Mouse (Mus musculus) c-Kit-negative CD71-positive TER-119-positive erythroid progenitor cells, embryonic 14.5 days (primary cell): ENCODE results near the gene Gm10318.
A peak's percentile ranks its signal among the peaks of the same experiment; 100 is the strongest.

Experiments
- DNase-seq: peaks from one replicate; pipeline ENCODE4 v3.0.0-alpha.2; 2013; ENCODE audit warnings: low read depth, low spot score

Gm10318 gene

GRCm38 (mm10) chr10:77852559-77852958 is at the start of gene Gm10318:
Gene Gm10318, plus strand, starts transcription at chr10:77852859.
- DNase-seq = no peak

GRCm38 (mm10) chr10:77804095-77804494 is 48.6 kb upstream of the Gm10318 start:
- DNase-seq = no peak

DNA sequence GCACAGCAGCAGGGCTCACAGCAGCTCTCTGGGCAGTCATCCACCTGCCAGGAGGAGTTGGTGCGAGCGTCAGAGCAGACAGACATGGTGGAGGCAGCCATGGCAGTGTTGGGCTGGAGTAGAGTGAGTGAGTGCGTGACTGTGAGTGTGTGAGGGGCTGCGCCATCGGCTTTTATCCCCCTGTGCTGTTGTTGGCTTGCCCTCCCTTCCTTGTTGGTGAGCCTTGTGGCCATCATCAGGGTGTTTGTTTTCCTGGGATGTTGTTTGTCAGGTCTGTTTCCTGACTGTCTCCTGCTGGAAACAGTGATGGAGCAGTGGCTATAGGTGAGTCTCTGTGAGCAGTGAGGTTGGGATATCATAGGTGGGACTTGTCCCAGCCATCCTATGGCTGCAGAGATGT is 40.9 kb upstream of the Gm10318 start, which contains the start of gene Gm9507:
TSS of gene Gm9507 (minus strand) at position 101 of the 400 bp plus-strand sequence.
- DNase-seq = no peak

DNA sequence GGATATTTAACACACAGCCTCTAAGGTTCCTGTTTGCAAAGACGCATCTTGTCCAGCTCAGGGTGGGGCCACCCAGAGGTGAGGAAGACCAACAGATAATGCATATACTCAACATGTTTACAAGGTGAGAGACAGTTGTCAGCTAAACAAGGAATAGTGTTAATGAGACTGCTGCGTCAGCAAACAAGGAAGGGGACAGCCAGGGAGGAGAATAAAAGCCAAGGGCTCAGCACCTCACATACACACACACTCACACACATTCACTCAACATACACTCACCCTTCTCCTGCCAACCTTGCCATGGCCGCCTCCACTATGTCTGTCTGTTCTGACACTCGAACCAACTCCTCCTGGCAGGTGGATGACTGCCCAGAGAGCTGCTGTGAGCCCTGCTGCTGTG is 38.3 kb upstream of the Gm10318 start, which contains the start of gene Gm2696:
TSS of gene Gm2696 (plus strand) at position 301 of the 400 bp plus-strand sequence.
- no peak for DNase-seq

DNA sequence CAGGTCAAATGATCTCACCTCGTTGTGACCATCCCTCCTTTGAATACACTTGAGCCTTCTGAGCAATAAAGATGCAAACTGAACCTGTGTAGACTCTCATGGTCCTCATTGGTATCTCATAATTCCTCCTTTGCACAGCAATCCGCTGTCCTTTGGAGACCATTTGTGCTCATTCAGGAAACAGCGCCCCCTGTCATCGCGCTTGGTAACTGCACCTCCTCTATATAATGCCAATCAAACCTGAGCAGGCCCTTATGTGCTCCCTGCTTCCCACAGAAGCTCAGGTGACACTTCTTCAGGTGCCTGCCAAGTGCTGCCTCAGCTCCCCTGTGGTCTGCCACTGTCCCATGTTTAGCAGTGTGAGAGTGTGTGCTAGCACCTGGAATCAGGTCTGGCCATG is 37.1 kb upstream of the Gm10318 start:
- peak; percentile 2 for DNase-seq

- no peak for DNase-seq
Measured at GRCm38 (mm10) chr10:77818523-77818922, 34.1 kb upstream of the Gm10318 start.

DNA sequence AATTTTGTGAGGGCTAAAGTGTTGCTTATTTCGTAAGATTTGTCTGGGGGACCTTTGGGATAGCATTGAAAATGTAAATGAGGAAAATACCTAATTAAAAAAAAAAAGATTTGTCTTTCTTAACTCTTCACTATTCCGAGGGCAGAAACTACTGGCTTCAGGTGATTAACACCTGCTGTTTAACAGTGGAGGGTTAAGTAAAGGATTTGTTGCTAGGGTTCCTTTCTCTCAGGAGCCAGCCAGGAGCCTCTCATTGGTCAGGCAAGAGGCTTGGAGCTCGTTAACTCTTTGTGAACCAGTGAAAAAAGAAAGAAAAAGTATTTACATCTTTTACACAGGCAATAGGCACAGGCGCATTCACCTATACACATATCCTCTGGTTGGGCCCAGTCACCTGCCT is 33.5 kb upstream of the Gm10318 start:
- DNase-seq = no peak

DNA sequence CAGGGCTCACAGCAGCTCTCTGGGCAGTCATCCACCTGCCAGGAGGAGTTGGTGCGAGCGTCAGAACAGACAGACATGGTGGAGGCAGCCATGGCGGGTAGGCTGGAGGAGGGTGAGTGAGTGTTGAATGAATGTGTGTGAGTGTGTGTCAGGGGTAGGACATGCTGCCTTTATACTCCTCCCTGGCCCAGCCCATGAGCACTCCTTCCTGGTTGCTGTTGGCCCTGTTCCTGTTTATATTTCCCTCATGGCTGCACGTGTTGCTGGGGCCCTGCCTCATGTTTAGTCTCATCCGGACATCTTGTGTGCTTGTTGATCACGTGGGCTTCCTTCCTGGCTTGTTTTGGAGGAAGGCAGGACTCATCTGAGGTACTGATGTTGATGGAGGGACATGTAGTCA is 25.7 kb upstream of the Gm10318 start, which contains the start of gene Krtap10-4:
TSS of gene Krtap10-4 (minus strand) at position 145 of the 400 bp plus-strand sequence.
- no peak for DNase-seq

DNA sequence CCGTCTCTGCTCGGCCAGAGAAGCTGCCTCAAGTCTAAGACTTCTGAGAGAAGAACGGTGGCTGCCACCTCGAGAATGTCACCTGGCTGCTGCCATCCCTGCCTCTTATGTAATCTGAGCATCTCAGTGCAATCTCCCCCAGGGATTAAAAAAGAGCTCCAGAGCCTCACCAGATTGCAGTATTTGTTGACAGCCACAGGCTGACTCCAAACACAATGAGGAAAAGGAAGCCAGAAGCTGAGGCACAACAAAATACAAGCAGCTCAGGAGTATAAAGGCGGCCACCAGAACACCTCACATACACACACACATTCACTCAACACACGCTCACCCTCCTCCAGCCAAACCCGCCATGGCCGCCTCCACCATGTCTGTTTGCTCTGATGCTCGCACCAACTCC is 17.0 kb upstream of the Gm10318 start, which contains the start of gene Krtap10-10:
TSS of gene Krtap10-10 (plus strand) at position 301 of the 400 bp plus-strand sequence.
- no peak for DNase-seq

DNA sequence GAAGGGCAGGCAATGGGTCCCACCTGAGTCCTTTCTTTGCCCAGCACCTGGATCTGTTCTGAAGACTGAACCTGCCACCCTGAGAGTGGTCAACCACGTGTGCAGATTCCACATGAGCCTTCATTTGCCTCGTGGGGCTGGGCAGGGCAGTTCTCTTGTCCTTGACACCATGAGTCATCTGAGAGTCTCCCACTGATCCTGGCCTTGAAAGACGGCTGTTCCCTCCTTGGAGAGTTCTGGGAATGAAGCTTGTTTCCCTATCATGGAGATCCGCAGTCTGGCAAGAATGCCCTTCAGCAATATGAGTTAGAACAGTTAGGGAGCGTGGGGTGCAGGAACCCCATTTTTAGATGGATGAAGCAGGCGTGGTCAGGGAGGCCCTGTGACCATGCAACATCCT is 13.7 kb upstream of the Gm10318 start:
- DNase-seq = no peak

GRCm38 (mm10) chr10:77846503-77846902 is 6.2 kb upstream of the Gm10318 start, which contains the start of gene Gm36176:
Gene Gm36176, plus strand, starts transcription at chr10:77846803.
- DNase-seq = no peak

DNA sequence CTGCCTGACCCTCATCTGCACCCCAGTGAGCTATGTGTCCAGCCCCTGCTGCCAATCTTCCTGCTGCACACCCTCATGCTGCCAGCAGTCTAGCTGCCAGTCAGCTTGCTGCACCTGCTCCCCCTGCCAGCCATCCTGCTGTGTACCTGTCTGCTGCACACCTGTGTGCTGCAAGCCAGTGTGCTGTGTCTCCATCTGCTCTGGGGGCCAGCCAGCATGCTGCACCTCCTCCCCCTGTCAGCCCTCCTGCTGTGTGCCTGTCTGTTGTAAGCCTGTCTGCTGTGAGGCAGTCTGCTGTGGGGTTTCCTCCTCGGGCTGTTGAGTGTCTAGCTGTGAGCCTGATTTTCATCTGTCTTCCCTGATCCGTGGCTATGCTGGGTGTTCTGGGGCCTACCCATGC is 5.7 kb upstream of the Gm10318 start:
- no peak for DNase-seq

DNA sequence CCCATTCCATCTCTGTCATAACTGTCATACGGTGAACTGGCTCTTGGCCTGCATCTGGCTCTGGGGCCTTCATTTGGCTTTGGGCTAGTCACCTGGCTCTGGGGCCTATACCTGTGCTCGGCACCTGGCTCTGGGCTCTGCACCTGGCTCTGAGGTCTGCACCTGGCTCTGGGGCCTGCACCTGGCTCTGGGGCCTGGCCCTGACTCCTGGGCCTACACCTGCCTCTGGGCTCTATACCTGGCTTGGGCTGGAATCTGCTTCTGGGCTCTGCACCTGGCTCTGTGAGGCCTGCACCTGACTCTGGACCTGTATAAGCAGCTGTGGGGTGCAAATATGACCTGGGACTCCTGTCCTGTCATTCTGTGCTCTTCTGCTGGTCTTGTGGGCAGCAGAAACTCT is 5.1 kb upstream of the Gm10318 start:
- no peak for DNase-seq

- no peak for DNase-seq
Measured at GRCm38 (mm10) chr10:77861675-77862074, 9.0 kb downstream of the Gm10318 start, which contains the start of gene Gm3285. Gene Gm3285, plus strand, starts transcription at chr10:77861975.

DNA sequence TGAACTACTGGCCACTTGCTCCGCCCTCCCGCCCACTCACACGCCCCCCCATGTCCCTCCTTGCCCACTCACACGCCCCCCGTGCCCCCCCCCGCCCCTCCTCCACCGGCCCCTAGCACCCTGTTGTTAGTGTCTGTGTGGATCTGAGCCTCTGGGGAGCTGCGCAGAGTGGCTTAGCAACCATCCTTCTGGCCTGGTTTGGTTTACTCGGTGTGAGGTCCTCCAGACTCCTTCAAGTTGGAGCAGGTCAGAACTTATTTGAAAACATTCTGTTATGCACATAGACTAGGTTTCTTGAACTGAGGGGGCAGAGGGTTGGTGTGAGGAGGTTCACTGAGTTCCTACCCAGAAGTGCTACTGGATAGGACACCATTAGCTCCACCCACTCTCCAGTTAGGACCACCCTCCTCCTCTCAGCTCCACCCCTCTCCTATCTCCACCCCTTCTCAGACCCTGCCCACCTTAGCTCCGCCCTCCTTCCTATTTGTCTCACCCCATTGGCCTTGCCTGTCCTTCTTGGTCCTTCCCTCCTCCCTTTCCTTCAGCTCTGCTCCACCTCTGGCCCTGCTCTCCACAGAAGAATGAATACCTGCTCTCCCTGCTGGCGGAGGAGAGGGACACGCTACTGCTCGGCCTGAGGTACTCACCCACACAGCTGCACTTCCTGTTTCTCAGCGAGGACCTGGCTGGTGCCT is 11.6 kb downstream of the Gm10318 start:
- DNase-seq = no peak

DNA sequence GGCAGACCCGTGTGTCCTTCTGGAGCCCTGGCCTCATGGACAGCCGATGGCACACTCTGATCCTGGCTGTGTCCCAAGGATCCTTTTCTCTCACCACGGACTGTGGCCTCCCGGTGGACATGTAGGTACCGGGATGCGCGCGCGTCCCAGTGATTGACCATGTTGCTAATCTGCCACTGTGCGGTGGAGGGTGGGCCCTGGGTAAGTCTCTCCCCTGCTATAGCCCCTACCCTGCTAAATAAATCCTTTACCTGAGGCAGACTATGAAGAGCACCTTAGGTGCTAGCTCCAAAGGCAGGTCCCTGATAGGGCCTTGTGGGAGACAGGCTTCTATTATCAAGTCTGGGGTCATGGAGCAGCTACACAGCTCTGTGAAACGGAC is 12.1 kb downstream of the Gm10318 start:
- no peak for DNase-seq

- no peak for DNase-seq
Measured at GRCm38 (mm10) chr10:77867546-77867945, 14.9 kb downstream of the Gm10318 start.

DNA sequence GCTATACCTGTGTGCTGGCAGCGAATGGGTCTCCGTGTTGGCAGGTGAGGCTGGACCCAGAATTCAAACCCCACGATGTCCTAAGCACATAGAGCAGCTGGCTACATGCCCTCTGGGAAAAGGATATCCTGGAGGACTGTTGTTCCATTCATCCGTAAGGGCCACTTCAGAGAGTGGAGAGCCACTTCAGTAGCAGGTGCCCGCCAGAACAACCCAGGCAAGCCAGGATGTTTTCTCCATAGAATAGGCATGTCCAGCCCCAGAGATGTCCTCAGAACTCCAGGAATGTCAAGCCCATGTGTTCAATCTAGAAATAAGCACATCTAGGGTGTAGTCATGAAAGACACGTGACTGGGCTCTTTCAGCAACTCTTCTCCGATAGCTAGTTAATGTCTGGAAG is 17.0 kb downstream of the Gm10318 start:
- no peak for DNase-seq

- no peak for DNase-seq
Measured at GRCm38 (mm10) chr10:77878985-77879384, 26.3 kb downstream of the Gm10318 start.

- DNase-seq = no peak
Measured at GRCm38 (mm10) chr10:77880305-77880704, 27.6 kb downstream of the Gm10318 start.

- DNase-seq = no peak
Measured at GRCm38 (mm10) chr10:77882553-77882952, 29.9 kb downstream of the Gm10318 start.

- no peak for DNase-seq
Measured at GRCm38 (mm10) chr10:77886007-77886747, 33.5 kb downstream of the Gm10318 start.
